ENCODE assay signal across 7 mouse cellular contexts in genomic region chr17:67697461-67697891, GRCm38 (mm10). TPM values are rescaled to one million over a fixed set of nuclear protein-coding genes. Genes with fewer than 3 reads are reported as not detected.
A peak's percentile ranks its signal among the peaks of the same experiment; 100 is the strongest.
DNase-seq lines count a peak whose midpoint lies in the region; ATAC-seq lines count a peak whose summit lies in the region.

No protein-coding gene starts in this region.

- peak overlapping the region; percentile 81 for H3K4me3 ChIP-seq in forebrain, embryonic 14.5 days (ENCODE audit: low read depth, low read length)
- H3K4me3 ChIP-seq in kidney, embryonic 16.5 days (ENCODE audit: low read length), result peak overlapping the region; percentile 76
- H3K4me3 ChIP-seq in midbrain, embryonic 15.5 days, result peak overlapping the region; percentile 61

- peak overlapping the region; percentile 96 for H3K4me2 ChIP-seq in forebrain, embryonic 14.5 days (ENCODE audit: low read length)
- H3K4me2 ChIP-seq in kidney, embryonic 16.5 days (replicated peaks; ENCODE audit: low read depth, low read length), result peak overlapping the region; percentile 90
- peak overlapping the region; percentile 99 for H3K4me2 ChIP-seq in midbrain, embryonic 15.5 days

- H3K27ac ChIP-seq in forebrain, embryonic 14.5 days (ENCODE audit: low read depth, low read length), result peak overlapping the region; percentile 65
- peak overlapping the region; percentile 69 for H3K27ac ChIP-seq in kidney, embryonic 16.5 days (ENCODE audit: low read length)
- peak overlapping the region; percentile 43; the same call in 1 of the 2 replicates for H3K27ac ChIP-seq in midbrain, embryonic 15.5 days

- H3K4me1 ChIP-seq in forebrain, embryonic 14.5 days (ENCODE audit: control insufficient read depth, insufficient read depth, low read length), result peaks cover 12% of the 10 kb centered on the region
- peaks cover 39% of the 10 kb centered on the region for H3K4me1 ChIP-seq in kidney, embryonic 16.5 days (ENCODE audit: insufficient read depth, low read length)
- peaks cover 21% of the 10 kb centered on the region for H3K4me1 ChIP-seq in midbrain, embryonic 15.5 days

- H3K9ac ChIP-seq in forebrain, embryonic 14.5 days (ENCODE audit: low read length), result peak overlapping the region; percentile 77
- peak overlapping the region; percentile 82 for H3K9ac ChIP-seq in kidney, embryonic 16.5 days (replicated peaks; ENCODE audit: low read length)
- H3K9ac ChIP-seq in midbrain, embryonic 15.5 days, result peak overlapping the region; percentile 62

- no peaks in the 10 kb centered on the region for H3K36me3 ChIP-seq in forebrain, embryonic 14.5 days (ENCODE audit: control insufficient read depth, insufficient read depth, low read length)
- no peaks in the 10 kb centered on the region for H3K36me3 ChIP-seq in kidney, embryonic 16.5 days (ENCODE audit: insufficient read depth, low read length)
- no peaks in the 10 kb centered on the region for H3K36me3 ChIP-seq in midbrain, embryonic 15.5 days (replicated peaks)

- H3K27me3 ChIP-seq in forebrain, embryonic 14.5 days (replicated peaks; ENCODE audit: control insufficient read depth, insufficient read depth, low read length), result no peaks in the 10 kb centered on the region
- H3K27me3 ChIP-seq in kidney, embryonic 16.5 days (ENCODE audit: insufficient read depth, low read length), result no peaks in the 10 kb centered on the region
- 0 out of 2 replicates have a peak, but pooled peaks cover 4% of the 10 kb centered on the region for H3K27me3 ChIP-seq in midbrain, embryonic 15.5 days (replicated peaks)

- DNase-seq in right cerebral cortex, postnatal 4 days, result peak; percentile 19
- DNase-seq in right cerebral cortex, postnatal 25 days, result no peak
- DNase-seq in forebrain, embryonic 14.5 days (ENCODE audit: low spot score), result peak; percentile 52
- DNase-seq in layer of hippocampus, adult 9-10 months (ENCODE audit: low spot score), result no peak
- DNase-seq in left cerebral cortex, postnatal 4 days, result no peak

- intact Hi-C loops in left cerebral cortex, postnatal 4 days (cut with DNase I), result no loop called here

- peak; percentile 75 for ATAC-seq in forebrain, embryonic 14.5 days
- ATAC-seq in kidney, embryonic 16.5 days (ENCODE audit: low FRiP score, low TSS enrichment), result peak; percentile 67
- ATAC-seq in midbrain, embryonic 15.5 days (replicated peaks), result peak; percentile 76

- H3K9me3 ChIP-seq in forebrain, embryonic 14.5 days (replicated peaks; ENCODE audit: control insufficient read depth, low read length), result no peaks in the 10 kb centered on the region
- H3K9me3 ChIP-seq in kidney, embryonic 16.5 days (ENCODE audit: low read length), result no peaks in the 10 kb centered on the region
- no peaks in the 10 kb centered on the region for H3K9me3 ChIP-seq in midbrain, embryonic 15.5 days

- 1% methylated on average over 31 of the region's 32 CpGs for WGBS in forebrain, embryonic 14.5 days
- 0% methylated on average over 30 of the region's 32 CpGs for WGBS in kidney, embryonic 16.5 days
- WGBS in midbrain, embryonic 15.5 days, result under 1% methylated on average over 32 of the region's 32 CpGs

RNA-seq across cellular contexts. Expression of gene Lama1, which starts 0.4 kb away (rescaled TPM):
- polyA plus RNA-seq in forebrain, embryonic 14.5 days (2014; fragmentation: Nextera tagmentation; extraction: Ambion mirVana), result 5.4 and 6.6 TPM in 2 replicates
- 45.6 and 50.7 TPM in 2 replicates for polyA plus RNA-seq in kidney, embryonic 16.5 days (2015; fragmentation: Nextera tagmentation; extraction: Ambion mirVana)
- 6.5 and 8.6 TPM in 2 replicates for polyA plus RNA-seq in midbrain, embryonic 15.5 days (2015; fragmentation: Nextera tagmentation; extraction: Ambion mirVana)
- 10 to 100 TPM; 10.3 to 10.5 TPM for total RNA-seq in left cerebral cortex, postnatal 4 days (2021)

Comparison
In these comparisons a context has a peak if more than half of its experiments do, and no peak if none do; other contexts are left out.
1. DNase-seq: peak in right cerebral cortex, postnatal 4 days (single experiment) and forebrain, embryonic 14.5 days (single experiment); none in right cerebral cortex, postnatal 25 days (single experiment), layer of hippocampus, adult 9-10 months (single experiment) and left cerebral cortex, postnatal 4 days (single experiment).
2. Peak in every context shown above with its lines, with median percentiles within 50 percentile points of each other: ATAC-seq, H3K27ac ChIP-seq, H3K4me2 ChIP-seq, H3K4me3 ChIP-seq and H3K9ac ChIP-seq.